Comparison of ENCODE assay signal across 8 mouse cellular contexts in genomic region chr7:30143170-30143554, GRCm38 (mm10). TPM values are rescaled to one million over a fixed set of nuclear protein-coding genes. Genes with fewer than 3 reads are reported as not detected.
DNase-seq lines count a peak whose midpoint lies in the region; ATAC-seq and TF ChIP-seq lines count a peak whose summit lies in the region.

No protein-coding gene starts in this region.

- no peaks in the 10 kb centered on the region for H3K27me3 ChIP-seq in liver, embryonic 11.5 days (replicated peaks; ENCODE audit: control insufficient read depth, insufficient read depth, low read length)
- no peaks in the 10 kb centered on the region for H3K27me3 ChIP-seq in intestine, embryonic 15.5 days (replicated peaks)
- no peaks in the 10 kb centered on the region for H3K27me3 ChIP-seq in neural tube, embryonic 13.5 days

- peak; percentile 32; the same call in 1 of the 2 replicates for ATAC-seq in liver, embryonic 11.5 days (replicated peaks; ENCODE audit: low FRiP score)
- peak; percentile 29 for ATAC-seq in intestine, embryonic 15.5 days
- peak; percentile 42 for ATAC-seq in neural tube, embryonic 13.5 days (ENCODE audit: low read depth)

- peaks cover 8% of the 10 kb centered on the region for H3K36me3 ChIP-seq in liver, embryonic 11.5 days (ENCODE audit: control insufficient read depth, insufficient read depth, low read length)
- peaks cover 11% of the 10 kb centered on the region; the same call in 1 of the 2 replicates for H3K36me3 ChIP-seq in intestine, embryonic 15.5 days
- peaks cover 48% of the 10 kb centered on the region for H3K36me3 ChIP-seq in neural tube, embryonic 13.5 days

- H3K9me3 ChIP-seq in liver, embryonic 11.5 days (ENCODE audit: control insufficient read depth, low read length), result no peaks in the 10 kb centered on the region; the same call in 1 of the 2 replicates
- no peaks in the 10 kb centered on the region for H3K9me3 ChIP-seq in intestine, embryonic 15.5 days
- H3K9me3 ChIP-seq in neural tube, embryonic 13.5 days, result peaks cover 19% of the 10 kb centered on the region

- H3K4me3 ChIP-seq in liver, embryonic 11.5 days (ENCODE audit: low read depth, low read length), result peak overlapping the region; percentile 44
- peak overlapping the region; percentile 8; the same call in 1 of the 2 replicates for H3K4me3 ChIP-seq in embryonic fibroblast, embryonic 13.5 days (ENCODE audit: insufficient read depth, low read length)
- peak overlapping the region; percentile 51 for H3K4me3 ChIP-seq in intestine, embryonic 15.5 days (replicated peaks)
- H3K4me3 ChIP-seq in neural tube, embryonic 13.5 days, result peak overlapping the region; percentile 57

- H3K9ac ChIP-seq in liver, embryonic 11.5 days (ENCODE audit: low read depth, low read length), result no peak overlapping the region; the same call in 1 of the 2 replicates
- H3K9ac ChIP-seq in intestine, embryonic 15.5 days, result peak overlapping the region; percentile 59; the same call in 1 of the 2 replicates
- H3K9ac ChIP-seq in neural tube, embryonic 13.5 days, result peak overlapping the region; percentile 76

- 16% methylated on average over 8 of the region's 8 CpGs for WGBS in liver, embryonic 11.5 days
- 13% methylated on average over 8 of the region's 8 CpGs for WGBS in intestine, embryonic 15.5 days
- 13% methylated on average over 8 of the region's 8 CpGs for WGBS in neural tube, embryonic 13.5 days

- no peak for TF ChIP-seq POLR2A in embryonic fibroblast, embryonic 13.5 days (IDR thresholded peaks at IDR 0.05; ENCODE audit: low read depth, low read length)

- no peak for TF ChIP-seq CTCF in embryonic fibroblast, embryonic 13.5 days (IDR thresholded peaks at IDR 0.05; ENCODE audit: borderline replicate concordance, insufficient read depth, low read length)

- no peak overlapping the region for H3K27ac ChIP-seq in liver, embryonic 11.5 days (ENCODE audit: low read depth, low read length)
- H3K27ac ChIP-seq in embryonic fibroblast, embryonic 13.5 days (ENCODE audit: insufficient read depth, low read length), result no peak overlapping the region
- H3K27ac ChIP-seq in intestine, embryonic 15.5 days, result peak overlapping the region; percentile 73; the same call in 1 of the 2 replicates
- peak overlapping the region; percentile 85 for H3K27ac ChIP-seq in neural tube, embryonic 13.5 days (replicated peaks)

- no peak for DNase-seq in liver, embryonic 11.5 days (ENCODE audit: low spot score)
- no peak for DNase-seq in liver
- DNase-seq in right cerebral cortex, postnatal 4 days, result no peak
- no peak for DNase-seq in left cerebral cortex, adult 8-10 months (ENCODE audit: low spot score in 2 of 2)
- DNase-seq in adrenal gland, adult (ENCODE audit: inconsistent age in 2 of 2, low spot score in 1 of 2), result no peak

- H3K4me2 ChIP-seq in liver, embryonic 11.5 days, result peak overlapping the region; percentile 49
- H3K4me2 ChIP-seq in intestine, embryonic 15.5 days (replicated peaks), result peak overlapping the region; percentile 67
- H3K4me2 ChIP-seq in neural tube, embryonic 13.5 days, result peak overlapping the region; percentile 63

- no peaks in the 10 kb centered on the region for H3K4me1 ChIP-seq in liver, embryonic 11.5 days (replicated peaks; ENCODE audit: control insufficient read depth, insufficient read depth, low read length)
- H3K4me1 ChIP-seq in embryonic fibroblast, embryonic 13.5 days (ENCODE audit: control insufficient read depth, insufficient read depth, low read length), result no peaks in the 10 kb centered on the region
- H3K4me1 ChIP-seq in intestine, embryonic 15.5 days (replicated peaks), result no peaks in the 10 kb centered on the region
- H3K4me1 ChIP-seq in neural tube, embryonic 13.5 days (replicated peaks), result peaks cover 5% of the 10 kb centered on the region

RNA-seq across cellular contexts. Expression of gene Zfp382, which starts 21.4 kb away (rescaled TPM):
- polyA plus RNA-seq in liver, embryonic 11.5 days (2014; fragmentation: Nextera tagmentation; extraction: Ambion mirVana), result 2.8 and 2.9 TPM in 2 replicates
- polyA plus RNA-seq in embryonic fibroblast, embryonic 13.5 days (2011; ENCODE audit: insufficient read length, low read depth, missing spikeins), result 8.4 and 9.4 TPM in 2 replicates
- 6.7 and 8.3 TPM in 2 replicates for polyA plus RNA-seq in intestine, embryonic 15.5 days (2015; fragmentation: Nextera tagmentation; extraction: Ambion mirVana)
- 13.4 and 13.8 TPM in 2 replicates for polyA plus RNA-seq in neural tube, embryonic 13.5 days (2015; fragmentation: Nextera tagmentation; extraction: Ambion mirVana)
- 10 to 100 TPM; 28.9 to 31.5 (median 30.1) TPM for total RNA-seq in left cerebral cortex, adult 8-10 months (2022)

RNA-seq across cellular contexts. Expression of gene Zfp146, which starts 26.4 kb away (rescaled TPM):
- polyA plus RNA-seq in liver, embryonic 11.5 days (2014; fragmentation: Nextera tagmentation; extraction: Ambion mirVana), result 7.5 and 8.8 TPM in 2 replicates
- 62.6 and 68.9 TPM in 2 replicates for polyA plus RNA-seq in embryonic fibroblast, embryonic 13.5 days (2011; ENCODE audit: insufficient read length, low read depth, missing spikeins)
- polyA plus RNA-seq in intestine, embryonic 15.5 days (2015; fragmentation: Nextera tagmentation; extraction: Ambion mirVana), result 12.2 and 13.6 TPM in 2 replicates
- 14.2 TPM in 2 replicates for polyA plus RNA-seq in neural tube, embryonic 13.5 days (2015; fragmentation: Nextera tagmentation; extraction: Ambion mirVana)
- total RNA-seq in left cerebral cortex, adult 8-10 months (2022), result 10 to 100 TPM; 45.6 to 47.7 (median 46.7) TPM

RNA-seq across cellular contexts. Expression of gene Cox7a1, which starts 40.8 kb away (rescaled TPM):
- 4.7 and 5.1 TPM in 2 replicates for polyA plus RNA-seq in liver, embryonic 11.5 days (2014; fragmentation: Nextera tagmentation; extraction: Ambion mirVana)
- polyA plus RNA-seq in embryonic fibroblast, embryonic 13.5 days (2011; ENCODE audit: insufficient read length, low read depth, missing spikeins), result not detected in 2 replicates
- 30.7 and 34.3 TPM in 2 replicates for polyA plus RNA-seq in intestine, embryonic 15.5 days (2015; fragmentation: Nextera tagmentation; extraction: Ambion mirVana)
- polyA plus RNA-seq in neural tube, embryonic 13.5 days (2015; fragmentation: Nextera tagmentation; extraction: Ambion mirVana), result 5.3 and 6.9 TPM in 2 replicates
- total RNA-seq in left cerebral cortex, adult 8-10 months (2022), result 1 to 10 TPM; 3.7 to 9.1 (median 5.7) TPM

RNA-seq across cellular contexts. Expression of gene Zfp260, which starts 48.6 kb away (rescaled TPM):
- 48.6 and 54.6 TPM in 2 replicates for polyA plus RNA-seq in liver, embryonic 11.5 days (2014; fragmentation: Nextera tagmentation; extraction: Ambion mirVana)
- polyA plus RNA-seq in embryonic fibroblast, embryonic 13.5 days (2011; ENCODE audit: insufficient read length, low read depth, missing spikeins), result 95.0 and 119 TPM in 2 replicates
- polyA plus RNA-seq in intestine, embryonic 15.5 days (2015; fragmentation: Nextera tagmentation; extraction: Ambion mirVana), result 71.0 and 82.3 TPM in 2 replicates
- polyA plus RNA-seq in neural tube, embryonic 13.5 days (2015; fragmentation: Nextera tagmentation; extraction: Ambion mirVana), result 102 and 106 TPM in 2 replicates
- total RNA-seq in left cerebral cortex, adult 8-10 months (2022), result 10 to 100 TPM; 65.7 to 79.1 (median 70.9) TPM

RNA-seq across cellular contexts. Expression of gene Zfp566, which starts 52.8 kb away (rescaled TPM):
- 7.6 and 7.7 TPM in 2 replicates for polyA plus RNA-seq in liver, embryonic 11.5 days (2014; fragmentation: Nextera tagmentation; extraction: Ambion mirVana)
- polyA plus RNA-seq in embryonic fibroblast, embryonic 13.5 days (2011; ENCODE audit: insufficient read length, low read depth, missing spikeins), result 2.7 and 4.8 TPM in 2 replicates
- polyA plus RNA-seq in intestine, embryonic 15.5 days (2015; fragmentation: Nextera tagmentation; extraction: Ambion mirVana), result 6.0 and 6.1 TPM in 2 replicates
- polyA plus RNA-seq in neural tube, embryonic 13.5 days (2015; fragmentation: Nextera tagmentation; extraction: Ambion mirVana), result 16.2 and 16.4 TPM in 2 replicates
- 10 to 100 TPM in 2 of 4 experiments, 1 to 10 TPM in 2; 9.3 to 11.2 (median 10.4) TPM for total RNA-seq in left cerebral cortex, adult 8-10 months (2022)

Comparison
In these comparisons a context has a peak if more than half of its experiments do, and no peak if none do; other contexts are left out.
1. H3K27ac ChIP-seq: peak in intestine, embryonic 15.5 days (single experiment) and neural tube, embryonic 13.5 days (single experiment); none in liver, embryonic 11.5 days (single experiment) and embryonic fibroblast, embryonic 13.5 days (single experiment).
2. Peak in every context shown above with its lines, with median percentiles within 50 percentile points of each other: ATAC-seq, H3K4me2 ChIP-seq and H3K4me3 ChIP-seq.